Mouse (Mus musculus): ENCODE results near the gene Map7d2. TPM values are rescaled to one million over a fixed set of nuclear protein-coding genes. Genes with fewer than 3 reads are reported as not detected.

Gene Map7d2
- total RNA-seq, 2 experiments from 2014 or later, result 0.22 to 0.66 TPM

- no peak for TF ChIP-seq CTCF (IDR thresholded peaks at IDR 0.05)
- Histone ChIP-seq H3K27ac (no peak within 1 kb of the TSS), H3K4me3 (no peak within 1 kb of the TSS)
- DNase-seq, result no peak
- intact Hi-C loops (cut with DNase I), result no loop called here
Observed at GRCm38 (mm10) chrX:159526388-159526787, 112.0 kb downstream of the Map7d2 start, which contains the start of gene Bclaf3. Gene Bclaf3, plus strand, starts transcription at chrX:159526688.

- peak; percentile 98 for DNase-seq
- peak; percentile 94 for TF ChIP-seq CTCF (IDR thresholded peaks at IDR 0.05)
- intact Hi-C loops (cut with DNase I), result loop anchor here (2.0 to 10.0 kb wide), 4 partner anchors 58 to 430 kb away; partner anchors contain the start of gene Sh3kbp1
- Histone ChIP-seq H3K27ac (peak overlapping the region; percentile 87), H3K4me3 (peak overlapping the region; percentile 88)
Observed at GRCm38 (mm10) chrX:159532427-159532810, 118.0 kb downstream of the Map7d2 start.

GRCm38 (mm10) chrX:159532811-159533462, 118.6 kb downstream of the Map7d2 start:
- no peak for TF ChIP-seq CTCF (IDR thresholded peaks at IDR 0.05)
- Histone ChIP-seq H3K4me3 (peak overlapping the region; percentile 88), H3K27ac (peak overlapping the region; percentile 87)
- intact Hi-C loops (cut with DNase I), result loop anchor here (2.0 to 10.0 kb wide), 4 partner anchors 58 to 429 kb away; partner anchors contain the start of gene Sh3kbp1
- DNase-seq, result peak; percentile 56

GRCm38 (mm10) chrX:159541936-159542335, 127.6 kb downstream of the Map7d2 start:
- DNase-seq, result no peak
- Histone ChIP-seq H3K4me3 (no peak overlapping the region), H3K27ac (no peak overlapping the region)
- no peak for TF ChIP-seq CTCF (IDR thresholded peaks at IDR 0.05)
- intact Hi-C loops (cut with DNase I), result no loop called here

GRCm38 (mm10) chrX:159547093-159547492, 132.7 kb downstream of the Map7d2 start:
- no peak for TF ChIP-seq CTCF (IDR thresholded peaks at IDR 0.05)
- DNase-seq, result no peak
- no peak overlapping the region for H3K4me3 ChIP-seq
- intact Hi-C loops (cut with DNase I), result no loop called here
- no peak overlapping the region for H3K27ac ChIP-seq

Other genes with a start within 250 kb of the Map7d2 start
- gene Rps6ka3, start 204.3 kb upstream of the Map7d2 start, total RNA-seq (2021), result 10 to 100 TPM; 53.7 to 59.4 TPM
- gene Eif1ax, start 42.4 kb upstream of the Map7d2 start, total RNA-seq (2021), result 10 to 100 TPM; 79.8 to 85.3 TPM
- gene Bclaf3, start 112.1 kb downstream of the Map7d2 start, total RNA-seq (2021), result 1 to 10 TPM; 2.2 to 2.7 TPM
- 10 to 100 TPM; 11.2 to 36.5 TPM for gene Sh3kbp1, start 212.7 kb downstream of the Map7d2 start, total RNA-seq (2021)

Measured in gastrocnemius, adult 2 months (tissue).